Mouse (Mus musculus) urinary bladder, adult 18-20 months (tissue): ENCODE results near the gene Npb.
A peak's percentile ranks its signal among the peaks of the same experiment; 100 is the strongest.
"Not testable (repeated sequence)": the region's sequence is repeated elsewhere in the genome, so short reads cannot be mapped to it uniquely, and the experiment has no call there.

Experiments
- DNase-seq, 2 experiments: peaks; one replicate each; pipeline ENCODE4 v3.0.0; 2022; ENCODE audit warnings: low spot score in 2 of 2, mixed read lengths in 2 of 2

Npb gene

GRCm38 (mm10) chr11:120608241-120609034 is at the start of gene Npb:
Npb (plus strand) TSS chr11:120608477.
- DNase-seq: no peak

- not testable (repeated sequence) for DNase-seq
Measured at GRCm38 (mm10) chr11:120558843-120559242, 49.4 kb upstream of the Npb start.

DNA sequence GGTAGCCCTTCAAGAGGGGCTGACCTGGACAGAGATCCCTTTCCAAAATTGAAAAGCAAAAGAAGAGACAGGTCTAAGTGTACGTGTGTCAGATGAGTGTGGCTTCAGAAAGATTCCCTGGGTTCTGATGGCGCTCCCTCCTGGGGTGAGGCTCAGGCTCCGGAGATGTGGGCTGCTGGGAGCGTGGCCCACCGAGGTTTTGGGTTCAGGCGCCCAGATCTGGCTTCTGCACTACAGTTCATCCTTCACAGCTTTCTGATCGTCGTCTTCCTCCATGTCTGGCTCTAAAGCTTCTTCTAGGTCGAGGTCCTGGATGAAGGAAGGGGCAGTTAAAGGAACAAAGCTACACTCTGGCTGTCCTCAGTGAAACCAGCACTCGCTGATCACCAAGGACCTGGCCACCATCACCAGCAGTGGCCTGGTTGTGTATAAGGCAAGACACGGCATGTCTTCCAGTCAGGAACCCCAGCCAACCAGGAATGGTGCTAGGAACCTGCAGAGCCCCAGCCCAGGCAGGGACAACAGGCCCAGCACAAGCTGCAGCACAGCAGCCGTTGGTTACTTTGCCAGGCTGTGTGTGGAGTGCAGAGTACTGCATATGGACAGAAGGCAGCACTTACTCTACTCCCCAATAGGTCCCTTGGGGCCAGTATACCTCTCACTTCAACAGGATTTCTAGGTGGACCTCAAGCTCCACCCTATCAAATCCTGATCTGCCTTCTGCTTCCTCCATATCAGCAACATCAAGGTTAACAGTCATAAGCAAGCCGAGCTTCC is 47.1 kb upstream of the Npb start:
- no peak for DNase-seq

DNA sequence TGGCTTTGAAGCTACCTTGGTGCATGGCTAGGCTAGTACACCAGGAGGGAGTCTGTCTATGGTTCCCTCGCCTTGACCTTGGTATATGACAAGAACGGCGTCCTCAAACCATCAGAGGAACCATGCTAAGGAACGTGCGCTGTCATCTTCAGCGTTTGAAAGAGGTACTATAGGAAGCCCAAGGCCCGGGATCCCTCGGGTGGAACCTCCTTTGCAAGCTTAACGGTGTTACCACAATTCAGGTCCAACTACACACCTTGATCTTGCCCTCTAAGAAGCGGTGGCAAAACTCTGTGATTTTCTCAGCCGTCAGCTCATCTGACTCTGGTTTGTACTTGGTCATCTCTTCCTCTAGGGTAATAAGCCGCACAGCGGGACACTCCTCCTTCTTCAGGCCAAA is 45.3 kb upstream of the Npb start:
- DNase-seq: no peak

GRCm38 (mm10) chr11:120565114-120565513 is 43.2 kb upstream of the Npb start:
- DNase-seq: no peak

DNA sequence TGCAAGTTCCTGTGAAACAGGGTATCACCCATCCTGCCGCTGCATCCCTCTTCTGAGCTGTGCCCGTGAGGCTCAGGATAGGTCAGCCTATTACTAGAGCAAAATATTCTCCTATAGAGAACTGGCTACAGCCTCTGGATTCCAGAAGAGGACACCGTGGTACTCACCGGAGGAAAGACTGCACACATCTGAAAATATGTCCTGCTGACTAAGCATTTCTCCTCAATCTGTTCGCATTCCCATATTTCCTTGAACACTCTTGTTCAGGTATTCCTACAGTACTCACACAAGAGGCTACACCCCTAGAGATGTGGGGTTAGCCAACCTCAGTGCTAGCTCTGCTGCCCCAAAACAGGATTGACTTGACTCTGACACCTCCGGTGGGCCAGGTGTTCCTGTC is 40.0 kb upstream of the Npb start:
- no peak for DNase-seq

GRCm38 (mm10) chr11:120571122-120571521 is 37.2 kb upstream of the Npb start:
- no peak for DNase-seq

- no peak for DNase-seq
Measured at GRCm38 (mm10) chr11:120571754-120572416, 36.4 kb upstream of the Npb start.

DNA sequence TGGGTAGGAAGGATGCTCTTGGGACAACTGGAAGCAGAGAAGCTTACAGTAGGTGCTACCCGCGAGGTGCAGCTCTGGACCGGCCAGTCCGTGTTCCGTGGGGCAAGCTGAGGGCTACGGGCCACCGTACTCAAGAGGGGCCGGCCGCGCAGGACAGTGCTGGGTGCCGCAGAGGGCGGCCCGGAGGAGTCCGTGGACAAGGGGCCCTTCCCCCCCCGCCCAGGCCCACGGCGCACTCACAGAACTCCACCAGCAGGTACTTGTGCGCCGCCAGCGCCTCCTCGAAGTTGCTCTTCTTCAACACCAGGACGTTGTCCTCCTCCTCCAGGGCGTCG is 35.9 kb upstream of the Npb start:
- no peak for DNase-seq

DNA sequence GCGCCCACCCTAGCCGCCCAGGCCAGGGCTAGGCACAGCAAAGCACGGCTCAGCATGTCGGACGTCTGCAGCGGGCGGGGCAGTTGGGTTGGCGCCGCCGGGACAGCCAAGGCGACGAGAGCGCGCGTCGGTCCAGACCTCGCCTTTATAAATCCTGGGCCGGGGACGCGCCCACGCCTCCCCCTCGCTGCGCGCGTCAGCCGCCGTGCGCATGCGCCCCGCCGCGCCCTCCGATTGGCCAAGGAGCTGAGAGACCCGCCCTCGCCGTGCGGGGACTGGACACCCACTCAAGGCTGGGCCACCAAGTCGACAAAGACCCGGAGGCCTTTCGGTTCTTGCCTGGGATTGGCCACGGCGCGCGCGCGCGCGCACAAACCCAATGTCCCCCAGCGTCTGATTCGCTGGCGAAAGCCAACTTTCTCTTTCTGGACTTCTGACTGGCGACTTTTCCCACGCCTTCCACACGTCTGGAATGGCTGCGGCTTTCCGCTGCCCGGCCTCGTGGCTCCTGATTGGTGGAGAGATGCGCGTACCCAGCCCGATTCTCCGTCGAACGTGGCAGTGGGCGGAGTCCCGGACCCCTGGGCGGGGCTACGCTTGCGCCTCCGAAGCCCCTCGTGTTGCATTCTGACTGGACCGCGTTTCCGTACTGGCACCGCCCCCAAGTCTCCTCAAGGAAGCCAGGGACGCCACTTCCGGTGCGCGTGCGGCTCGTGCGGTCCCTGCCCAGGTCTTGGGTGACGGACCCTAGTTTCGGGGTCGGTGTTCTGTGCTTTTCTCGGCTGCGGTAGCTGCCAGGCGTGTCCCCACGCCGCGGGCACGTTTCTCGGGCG is 35.3 kb upstream of the Npb start, which contains the start of gene P4hb:
Gene P4hb (minus strand): TSS at position 502 of the 833 bp plus-strand sequence.
- DNase-seq: peak; percentile 98 to 100

GRCm38 (mm10) chr11:120573585-120574277 is 34.5 kb upstream of the Npb start:
- no peak for DNase-seq

DNA sequence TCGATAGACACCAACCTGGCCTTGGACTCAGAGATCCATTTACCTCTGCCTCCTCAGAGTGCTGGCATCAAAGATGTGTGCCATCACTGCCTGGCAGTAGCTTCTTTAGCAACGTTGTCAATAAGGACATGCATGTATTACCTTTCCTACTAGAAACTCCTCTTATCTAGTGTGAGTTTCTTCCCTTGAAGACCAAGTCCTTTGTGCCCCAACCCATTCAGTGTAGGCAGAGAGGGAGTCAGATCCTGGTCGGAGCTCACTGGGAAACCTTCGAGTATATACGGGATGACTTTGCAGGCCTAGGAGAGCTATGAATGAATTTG is 34.0 kb upstream of the Npb start:
- no peak for DNase-seq

DNA sequence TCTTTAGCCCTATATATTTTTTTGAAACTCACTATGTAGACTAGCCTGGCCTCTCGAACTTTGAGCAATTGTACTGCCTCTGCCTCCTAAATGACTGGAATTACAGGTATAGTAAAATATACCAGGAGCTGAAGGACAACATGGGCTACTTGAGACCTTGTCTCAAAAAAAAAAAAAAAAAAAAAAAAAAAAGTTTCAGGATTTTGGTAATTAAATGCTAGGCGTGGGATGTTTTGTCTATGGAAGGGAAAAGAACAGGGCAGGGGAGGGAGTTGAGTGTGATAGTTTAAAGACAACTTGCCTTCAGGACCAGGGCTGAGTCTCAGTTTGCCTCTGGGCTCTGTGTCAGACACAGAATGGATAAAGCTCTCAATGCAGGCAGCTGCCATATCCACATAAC is 33.2 kb upstream of the Npb start:
- DNase-seq: no peak

GRCm38 (mm10) chr11:120575940-120576339 is 32.3 kb upstream of the Npb start:
- no peak for DNase-seq

DNA sequence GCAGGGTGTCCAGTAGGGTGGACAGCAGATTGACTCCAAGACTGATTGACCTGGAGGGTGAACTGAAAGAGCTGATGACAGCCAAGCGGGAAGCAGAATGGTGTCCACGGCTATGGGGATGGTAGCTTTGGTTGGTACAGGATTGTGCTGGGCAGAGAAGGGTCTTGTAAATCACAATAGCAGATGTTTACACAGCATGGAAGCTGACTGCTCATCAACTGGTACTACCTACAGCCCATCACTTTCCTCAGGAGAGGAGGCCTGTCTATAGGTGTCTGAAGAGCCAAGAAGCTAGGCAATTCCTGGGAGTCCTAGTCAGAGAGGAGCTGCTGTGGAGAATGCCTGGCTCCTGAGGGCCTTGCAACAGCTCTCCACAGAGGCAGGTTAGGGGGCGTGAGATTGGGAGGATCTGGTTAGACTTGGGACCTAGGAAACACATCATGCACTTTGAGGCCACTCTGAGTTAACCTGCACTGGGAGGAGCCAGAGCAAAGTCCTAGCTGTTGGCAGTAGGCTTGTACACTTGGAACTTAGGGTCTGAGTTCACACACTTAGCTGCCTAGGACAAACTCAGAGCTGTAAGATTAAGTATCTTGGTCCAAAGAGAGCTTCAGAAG is 31.8 kb upstream of the Npb start:
- no peak for DNase-seq

DNA sequence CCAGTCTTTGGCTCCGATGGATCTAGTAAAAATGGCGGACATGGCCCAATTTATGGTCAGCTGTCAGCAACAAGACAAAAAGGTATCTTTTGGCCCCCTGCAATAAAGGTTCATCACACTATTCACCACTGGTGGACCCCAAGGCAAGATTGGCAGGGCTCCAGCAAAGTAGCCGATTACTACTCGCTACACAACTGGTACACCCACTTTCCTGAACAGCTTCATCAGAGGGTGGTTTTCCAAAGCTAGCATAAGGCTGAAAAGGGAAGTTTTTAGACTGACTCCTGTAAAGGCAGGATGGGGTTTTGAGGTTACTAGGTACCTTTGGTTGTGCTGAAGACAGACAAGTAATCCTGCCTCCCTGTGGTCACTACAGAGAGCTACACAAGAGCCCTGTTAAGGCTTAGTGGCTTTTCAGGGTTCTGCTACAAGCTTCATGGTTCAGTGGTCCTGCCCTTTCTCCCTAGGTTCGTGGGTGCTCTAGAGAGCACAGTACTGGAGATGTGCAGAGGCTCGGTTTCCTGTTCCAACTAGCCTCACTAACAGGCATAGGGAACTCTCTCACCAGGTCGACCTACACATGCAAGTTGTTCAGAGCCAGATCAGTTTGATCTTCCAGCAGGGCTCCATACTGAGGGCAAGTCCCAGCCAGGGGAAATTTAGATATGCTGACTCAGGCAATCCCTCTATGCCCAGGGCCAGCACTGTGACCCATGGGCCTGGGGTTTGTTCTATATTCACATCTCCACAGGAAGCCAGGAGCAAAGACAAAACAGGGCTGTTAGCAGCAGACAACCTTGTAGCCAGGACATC is 30.9 kb upstream of the Npb start:
- DNase-seq: no peak

GRCm38 (mm10) chr11:120578024-120578693 is 30.1 kb upstream of the Npb start:
- DNase-seq: no peak

DNA sequence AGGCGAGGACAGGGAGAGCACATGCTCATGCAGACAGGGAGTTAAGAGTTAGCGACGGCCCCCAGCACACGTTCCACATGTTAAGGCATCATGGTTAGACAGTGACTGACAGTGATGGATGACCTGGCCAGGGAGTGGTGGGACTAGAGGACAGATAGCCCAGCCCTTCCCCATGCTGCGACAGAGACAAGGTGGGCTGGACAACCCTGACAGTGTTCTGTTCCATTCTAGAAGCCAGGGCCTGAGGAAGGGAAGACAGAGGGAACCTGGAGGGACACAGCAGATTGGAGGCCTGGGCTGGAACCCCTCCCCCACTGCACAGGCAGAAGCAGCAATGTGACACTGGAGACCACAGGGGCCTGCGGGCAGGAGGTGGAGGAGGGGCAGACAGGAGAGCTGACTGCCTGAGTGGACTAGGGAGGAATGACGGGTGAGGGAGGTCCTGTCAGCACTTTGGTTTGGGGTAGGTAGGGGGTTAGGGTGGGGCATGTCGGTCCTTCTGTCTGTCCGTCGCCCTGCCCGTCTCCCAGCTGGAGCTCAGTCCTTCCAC is 29.5 kb upstream of the Npb start:
- DNase-seq: no peak
